Mouse (Mus musculus): ENCODE results near the gene Med21. TPM values are rescaled to one million over a fixed set of nuclear protein-coding genes. Genes with fewer than 3 reads are reported as not detected.

Gene Med21
- polyA plus RNA-seq, 1 experiment from 2014 or later: 145 TPM

DNA sequence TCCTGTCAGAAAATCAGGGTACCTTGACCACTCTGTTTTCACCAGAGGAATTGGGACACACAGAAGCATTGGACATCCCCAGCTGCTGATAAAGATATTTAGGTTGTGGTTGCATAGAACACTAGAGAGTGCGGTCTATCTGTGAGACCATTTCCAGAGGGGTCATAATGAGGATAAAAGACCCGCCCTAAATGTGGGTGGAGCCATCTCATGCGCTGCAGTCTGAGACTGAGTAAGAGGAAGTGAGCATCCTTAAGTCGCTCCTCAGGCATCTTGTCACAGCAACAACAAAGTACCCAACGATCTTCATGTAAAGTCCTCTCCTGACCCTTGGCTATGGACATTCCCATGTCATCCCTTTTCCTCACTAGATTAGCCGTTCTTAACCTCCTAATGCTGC is 24.5 kb downstream of the Med21 start:
- H3K4me1 ChIP-seq (replicated peaks): no peaks in the 10 kb centered on the region
- H3K36me3 ChIP-seq: no peaks in the 10 kb centered on the region
- no peak overlapping the region for H3K27ac ChIP-seq
- H3K9ac ChIP-seq (replicated peaks): no peak overlapping the region
- no peak overlapping the region for H3K4me2 ChIP-seq
- peaks cover 5% of the 10 kb centered on the region; the same call in 1 of the 2 replicates for H3K9me3 ChIP-seq
- no peak overlapping the region for H3K4me3 ChIP-seq (replicated peaks)
- ATAC-seq (ENCODE audit: insufficient number of reproducible peaks, insufficient read depth, low FRiP score, low TSS enrichment, low read depth): no peak
- WGBS: 77% methylated on average over 6 of the region's 6 CpGs
- no peaks in the 10 kb centered on the region for H3K27me3 ChIP-seq

GRCm38 (mm10) chr6:146668606-146669005 is 26.3 kb downstream of the Med21 start:
- H3K36me3 ChIP-seq: no peaks in the 10 kb centered on the region
- no peaks in the 10 kb centered on the region for H3K4me1 ChIP-seq (replicated peaks)
- no peaks in the 10 kb centered on the region for H3K27me3 ChIP-seq
- no peak overlapping the region for H3K4me3 ChIP-seq (replicated peaks)
- no peak overlapping the region for H3K9ac ChIP-seq (replicated peaks)
- no peak for ATAC-seq (ENCODE audit: insufficient number of reproducible peaks, insufficient read depth, low FRiP score, low TSS enrichment, low read depth)
- H3K27ac ChIP-seq: no peak overlapping the region
- no peak overlapping the region for H3K4me2 ChIP-seq
- H3K9me3 ChIP-seq: peaks cover 5% of the 10 kb centered on the region; the same call in 1 of the 2 replicates

DNA sequence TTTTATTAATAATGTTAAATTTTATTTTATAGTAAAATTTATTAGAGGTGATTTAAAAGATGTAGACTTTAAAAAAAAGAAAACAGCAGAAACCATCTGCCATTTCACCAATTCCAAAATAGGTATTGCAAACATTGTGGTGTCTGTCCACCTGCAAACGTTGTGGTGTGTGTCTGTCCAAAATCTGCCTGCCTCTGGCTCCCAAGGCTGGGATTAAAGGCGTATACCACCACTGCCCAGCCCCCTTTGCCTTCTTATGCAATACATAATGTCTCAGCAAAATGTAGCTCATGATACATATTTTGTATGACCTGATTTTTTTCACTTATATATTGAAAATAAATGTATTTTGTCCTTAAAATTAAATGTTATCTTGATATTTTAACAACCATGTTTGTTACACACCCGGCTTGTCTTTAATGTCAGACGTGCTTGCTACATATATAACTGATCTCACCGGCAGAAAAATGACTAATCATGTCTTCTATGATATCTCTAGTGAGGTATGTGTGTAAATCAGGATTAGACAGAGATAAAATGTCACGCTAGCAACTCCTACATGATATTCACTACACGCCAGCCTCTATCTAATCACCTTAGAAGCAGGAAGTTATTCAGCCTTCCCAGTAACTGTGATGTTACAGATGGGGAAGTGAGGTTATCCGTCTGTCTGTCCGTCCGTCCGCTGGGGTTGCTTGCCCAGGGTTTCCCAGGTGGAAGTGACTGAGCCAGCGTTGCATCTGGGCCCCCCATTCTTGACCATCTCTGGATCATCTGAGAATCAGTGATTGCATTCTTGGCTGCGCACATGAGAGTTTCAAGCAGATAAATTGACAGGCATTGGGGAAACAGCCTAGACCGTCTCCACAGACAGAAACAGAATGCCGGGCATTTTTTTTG is 28.9 kb downstream of the Med21 start:
- no peak overlapping the region for H3K4me2 ChIP-seq
- H3K9me3 ChIP-seq: peaks cover 5% of the 10 kb centered on the region; the same call in 1 of the 2 replicates
- H3K27me3 ChIP-seq: no peaks in the 10 kb centered on the region
- H3K4me3 ChIP-seq (replicated peaks): no peak overlapping the region
- no peak for ATAC-seq (ENCODE audit: insufficient number of reproducible peaks, insufficient read depth, low FRiP score, low TSS enrichment, low read depth)
- WGBS: 91% methylated on average over 15 of the region's 15 CpGs
- no peaks in the 10 kb centered on the region for H3K36me3 ChIP-seq
- no peak overlapping the region for H3K27ac ChIP-seq
- H3K4me1 ChIP-seq (replicated peaks): no peaks in the 10 kb centered on the region
- no peak overlapping the region for H3K9ac ChIP-seq (replicated peaks)

DNA sequence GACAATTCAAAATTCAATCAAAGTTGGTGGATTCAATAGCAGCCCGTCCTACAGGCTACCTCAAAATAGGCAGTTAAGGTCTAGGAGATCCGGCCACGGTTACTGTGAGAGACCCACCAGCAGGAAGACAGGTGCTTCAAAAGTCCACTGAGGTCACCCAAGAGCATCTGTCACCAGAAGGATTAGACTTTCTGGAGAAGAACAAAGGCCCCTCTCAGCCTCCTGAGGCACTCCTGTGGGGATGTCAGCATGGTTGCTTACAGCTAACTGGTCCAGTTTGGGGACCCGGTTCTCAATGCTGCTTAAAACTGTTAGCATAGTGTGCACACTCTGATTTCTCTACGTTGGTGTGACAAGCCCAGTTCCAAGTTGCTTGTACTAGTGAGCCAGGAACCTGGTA is 29.8 kb downstream of the Med21 start:
- ATAC-seq (ENCODE audit: insufficient number of reproducible peaks, insufficient read depth, low FRiP score, low TSS enrichment, low read depth): no peak
- Histone ChIP-seq H3K27ac (no peak overlapping the region), H3K27me3 (no peaks in the 10 kb centered on the region), H3K9ac (replicated peaks) (no peak overlapping the region), H3K4me2 (no peak overlapping the region), H3K4me3 (replicated peaks) (no peak overlapping the region), H3K4me1 (replicated peaks) (no peaks in the 10 kb centered on the region), H3K36me3 (no peaks in the 10 kb centered on the region), H3K9me3 (peaks cover 5% of the 10 kb centered on the region; the same call in 1 of the 2 replicates)
- WGBS: 81% methylated on average over 5 of the region's 5 CpGs

DNA sequence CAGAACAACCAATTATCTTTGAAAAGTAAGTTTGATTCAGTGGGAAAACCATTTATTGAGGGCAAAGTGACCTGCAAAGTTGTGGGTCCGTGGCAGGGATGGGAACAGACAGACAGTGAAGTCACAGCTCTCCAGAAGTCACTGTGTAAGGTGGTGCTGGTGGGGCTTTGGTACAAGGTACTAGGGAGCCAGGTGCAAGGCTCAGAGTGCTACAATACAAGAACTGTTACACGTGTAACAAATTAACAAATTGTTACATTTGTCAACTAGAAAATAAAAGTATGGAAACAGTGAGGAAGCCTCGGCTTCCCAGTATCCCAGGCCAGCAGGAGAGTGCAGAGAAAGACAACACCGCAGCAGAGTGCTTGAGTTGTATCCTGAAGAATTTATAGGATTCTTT is 31.3 kb downstream of the Med21 start:
- Histone ChIP-seq H3K4me2 (no peak overlapping the region), H3K4me1 (replicated peaks) (no peaks in the 10 kb centered on the region), H3K27me3 (no peaks in the 10 kb centered on the region), H3K9me3 (peaks cover 5% of the 10 kb centered on the region; the same call in 1 of the 2 replicates), H3K4me3 (replicated peaks) (no peak overlapping the region), H3K36me3 (no peaks in the 10 kb centered on the region), H3K27ac (no peak overlapping the region), H3K9ac (replicated peaks) (no peak overlapping the region)
- no peak for ATAC-seq (ENCODE audit: insufficient number of reproducible peaks, insufficient read depth, low FRiP score, low TSS enrichment, low read depth)
- WGBS: 71% methylated on average over 4 of the region's 4 CpGs

DNA sequence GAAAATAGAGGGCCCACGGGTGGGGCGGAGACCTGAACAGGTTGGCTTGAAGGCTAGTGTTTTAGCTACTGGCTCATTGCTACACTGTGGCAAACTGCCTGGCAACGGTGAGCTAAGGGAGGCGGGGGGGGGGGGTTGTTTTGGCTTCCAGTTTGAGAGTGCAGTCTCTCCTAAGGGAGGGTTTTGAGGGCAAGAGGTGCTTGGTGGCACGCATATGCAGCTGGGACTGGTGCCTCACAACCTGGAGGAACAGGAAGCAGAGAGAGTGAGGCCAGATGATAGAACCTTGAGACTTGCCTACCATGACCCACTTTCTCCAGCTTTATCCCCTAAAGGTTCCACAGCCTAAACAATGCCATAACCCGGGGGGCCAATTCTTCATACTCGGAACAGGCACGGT is 32.1 kb downstream of the Med21 start:
- no peak overlapping the region for H3K27ac ChIP-seq
- WGBS: 85% methylated on average over 8 of the region's 8 CpGs
- no peak overlapping the region for H3K4me2 ChIP-seq

DNA sequence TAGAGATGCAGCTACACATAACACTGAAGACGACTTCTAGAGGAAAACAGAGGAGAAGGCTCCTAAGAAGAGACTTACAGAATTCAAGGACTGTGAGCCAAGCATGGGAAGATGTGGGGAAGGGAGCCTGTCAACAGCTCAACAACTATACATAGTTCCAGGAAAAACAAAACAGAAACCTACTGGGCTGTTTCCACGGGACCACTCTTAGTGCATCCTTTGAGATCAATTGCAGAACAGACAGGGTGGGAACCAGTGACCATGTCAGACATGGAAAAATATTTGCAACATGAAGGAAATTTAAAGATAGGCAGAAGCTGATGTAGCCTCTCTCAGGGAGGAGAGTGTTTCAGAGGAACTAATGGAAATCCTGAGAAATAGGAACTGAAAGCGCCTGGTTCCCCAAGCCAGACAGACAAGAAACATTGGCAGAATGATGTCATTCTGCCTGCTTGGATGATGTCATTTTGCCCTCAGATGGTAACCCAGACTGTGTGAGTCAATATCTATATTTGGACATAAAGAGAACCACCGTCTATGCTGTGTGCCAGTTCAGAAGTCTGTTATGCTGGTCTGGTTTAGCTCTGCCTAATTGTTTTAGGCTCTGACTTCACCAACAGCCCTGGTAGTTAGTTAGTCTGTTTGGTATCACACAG is 32.7 kb downstream of the Med21 start:
- 76% methylated on average over 4 of the region's 4 CpGs for WGBS
- no peak overlapping the region for H3K4me3 ChIP-seq (replicated peaks)
- no peak for ATAC-seq (ENCODE audit: insufficient number of reproducible peaks, insufficient read depth, low FRiP score, low TSS enrichment, low read depth)
- H3K36me3 ChIP-seq: no peaks in the 10 kb centered on the region
- H3K27ac ChIP-seq: no peak overlapping the region
- H3K9me3 ChIP-seq: peaks cover 14% of the 10 kb centered on the region; the same call in 1 of the 2 replicates
- no peak overlapping the region for H3K9ac ChIP-seq (replicated peaks)
- H3K4me1 ChIP-seq (replicated peaks): no peaks in the 10 kb centered on the region
- H3K27me3 ChIP-seq: no peaks in the 10 kb centered on the region
- no peak overlapping the region for H3K4me2 ChIP-seq

More for the DNA sequence above, 32.1 kb downstream of the Med21 start:
- Histone ChIP-seq H3K27me3 (no peaks in the 10 kb centered on the region), H3K9ac (replicated peaks) (no peak overlapping the region), H3K4me1 (replicated peaks) (no peaks in the 10 kb centered on the region), H3K4me3 (replicated peaks) (no peak overlapping the region), H3K36me3 (no peaks in the 10 kb centered on the region), H3K9me3 (peaks cover 8% of the 10 kb centered on the region; the same call in 1 of the 2 replicates)
- no peak for ATAC-seq (ENCODE audit: insufficient number of reproducible peaks, insufficient read depth, low FRiP score, low TSS enrichment, low read depth)

- H3K9me3 ChIP-seq: 0 out of 2 replicates have a peak, but pooled peaks cover 10% of the 10 kb centered on the region
- H3K4me1 ChIP-seq (replicated peaks): no peaks in the 10 kb centered on the region
- no peak overlapping the region for H3K9ac ChIP-seq (replicated peaks)
- no peaks in the 10 kb centered on the region for H3K27me3 ChIP-seq
- H3K36me3 ChIP-seq: no peaks in the 10 kb centered on the region
- no peak for ATAC-seq (ENCODE audit: insufficient number of reproducible peaks, insufficient read depth, low FRiP score, low TSS enrichment, low read depth)
- WGBS: 80% methylated on average over 10 of the region's 10 CpGs
- H3K4me3 ChIP-seq (replicated peaks): no peak overlapping the region
- no peak overlapping the region for H3K4me2 ChIP-seq
- H3K27ac ChIP-seq: no peak overlapping the region
Measured at GRCm38 (mm10) chr6:146676904-146677303, 34.6 kb downstream of the Med21 start.

DNA sequence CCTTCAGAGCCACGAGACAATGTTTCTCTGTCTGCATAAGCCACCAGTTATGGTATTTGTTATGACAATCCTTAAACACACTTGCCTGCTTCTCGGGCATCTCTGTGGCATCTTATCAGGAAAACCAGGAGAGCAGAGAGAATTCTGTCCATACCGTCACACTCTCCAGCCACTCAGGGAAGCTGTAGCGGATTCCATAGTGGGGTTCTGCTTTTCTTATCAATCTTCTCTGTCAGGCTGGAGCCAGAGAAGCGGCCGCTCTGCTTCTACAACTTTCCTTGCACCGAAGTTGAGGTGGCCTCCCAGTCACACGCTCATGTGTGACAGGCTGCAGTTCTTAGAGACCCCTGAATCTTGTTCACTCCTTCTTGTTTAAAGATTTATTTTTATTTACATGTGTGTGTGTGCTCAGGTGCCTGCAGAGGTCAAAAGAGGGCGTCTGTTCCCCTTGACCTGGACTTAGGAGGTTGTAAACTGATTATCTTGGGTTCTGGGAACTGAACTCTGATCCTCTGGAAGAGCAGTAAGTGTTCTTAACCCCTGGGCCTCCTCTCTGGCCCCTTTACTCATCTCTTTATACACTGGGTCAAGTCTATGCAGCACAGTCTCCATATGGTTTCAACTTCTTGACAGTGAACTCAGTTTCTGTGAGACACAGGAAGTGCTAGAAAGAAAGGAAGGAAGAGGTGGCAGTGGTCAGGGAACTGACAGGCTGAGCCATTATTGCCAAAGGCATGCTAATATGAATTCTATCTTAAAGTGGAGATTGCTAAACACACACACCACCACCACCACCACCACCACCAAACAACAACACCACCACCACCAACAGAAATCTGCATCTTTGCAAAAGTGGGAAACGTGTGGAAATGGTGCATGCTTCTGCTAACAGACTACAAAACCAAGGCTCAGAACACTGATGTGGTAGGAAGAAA is 36.1 kb downstream of the Med21 start:
- no peak overlapping the region for H3K4me2 ChIP-seq
- no peaks in the 10 kb centered on the region for H3K36me3 ChIP-seq
- H3K9me3 ChIP-seq: 0 out of 2 replicates have a peak, but pooled peaks cover 10% of the 10 kb centered on the region
- H3K4me3 ChIP-seq (replicated peaks): no peak overlapping the region
- no peak overlapping the region for H3K9ac ChIP-seq (replicated peaks)
- no peak for ATAC-seq (ENCODE audit: insufficient number of reproducible peaks, insufficient read depth, low FRiP score, low TSS enrichment, low read depth)
- 65% methylated on average over 10 of the region's 10 CpGs for WGBS
- no peak overlapping the region for H3K27ac ChIP-seq
- no peaks in the 10 kb centered on the region for H3K4me1 ChIP-seq (replicated peaks)
- H3K27me3 ChIP-seq: no peaks in the 10 kb centered on the region

- Histone ChIP-seq H3K4me1 (replicated peaks) (no peaks in the 10 kb centered on the region), H3K36me3 (no peaks in the 10 kb centered on the region), H3K27me3 (no peaks in the 10 kb centered on the region), H3K4me3 (replicated peaks) (no peak overlapping the region), H3K27ac (no peak overlapping the region), H3K9ac (replicated peaks) (no peak overlapping the region), H3K4me2 (no peak overlapping the region), H3K9me3 (0 out of 2 replicates have a peak, but pooled peaks cover 10% of the 10 kb centered on the region)
- 76% methylated on average over 4 of the region's 4 CpGs for WGBS
- no peak for ATAC-seq (ENCODE audit: insufficient number of reproducible peaks, insufficient read depth, low FRiP score, low TSS enrichment, low read depth)
Measured at GRCm38 (mm10) chr6:146683881-146684280, 41.5 kb downstream of the Med21 start.

Data from limb, embryonic 12.5 days (tissue).